Mouse (Mus musculus): ENCODE measurements at regions not wholly inside any gene's neighbourhood (a gene's known extent, or its start where the extent isn't known, plus 50 kb on each side); places are given as distances from the start of the nearest gene placed in this dataset.

DNA sequence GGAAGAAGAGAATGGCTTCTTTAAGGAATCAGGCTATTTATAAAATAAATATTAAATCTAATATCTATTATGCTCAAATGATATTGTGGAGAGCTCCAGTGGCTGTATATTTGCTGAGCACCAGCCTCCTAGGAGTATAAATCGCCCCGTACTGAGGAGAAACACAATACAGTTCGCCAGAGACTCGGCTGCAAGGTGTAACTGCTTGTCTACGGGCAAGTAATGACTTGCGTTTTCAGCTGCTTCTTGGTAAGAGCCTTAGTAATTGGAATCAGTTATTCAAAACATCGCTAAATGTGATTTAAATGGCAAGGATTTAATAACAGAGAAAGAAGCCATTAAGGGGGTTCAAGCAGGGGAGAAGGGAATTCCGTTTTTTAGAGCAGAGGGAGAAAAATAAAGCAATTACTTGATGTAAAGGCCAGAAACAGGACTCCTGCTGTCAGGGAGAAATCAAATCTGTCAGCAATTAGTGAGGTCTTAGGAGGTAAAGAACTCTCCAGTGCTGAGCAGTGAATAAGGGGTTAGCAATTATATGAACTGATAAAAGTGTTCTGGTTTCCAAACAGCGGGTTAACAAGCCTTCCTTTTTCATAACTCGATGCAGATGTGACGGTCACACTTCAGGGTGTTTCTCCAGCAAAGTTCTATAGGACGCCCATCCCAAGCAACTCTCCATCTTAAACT, 72.3 kb upstream of the Rab11fip2 start:
- H3K4me1 ChIP-seq (ENCODE audit: control insufficient read depth, insufficient read depth, low read length) = no peaks in the 10 kb centered on the region
- no peaks in the 10 kb centered on the region for H3K9me3 ChIP-seq (replicated peaks; ENCODE audit: control insufficient read depth, insufficient read depth, low read length, poor library complexity, severe bottlenecking)
- no peak overlapping the region for H3K9ac ChIP-seq (ENCODE audit: low read depth, poor library complexity, severe bottlenecking)
- H3K4me3 ChIP-seq (ENCODE audit: low read depth, low read length) = no peak overlapping the region
- no peak overlapping the region for H3K27ac ChIP-seq (ENCODE audit: insufficient read depth, low read length)
- no peaks in the 10 kb centered on the region for H3K36me3 ChIP-seq (ENCODE audit: control insufficient read depth, insufficient read depth, low read length, poor library complexity, severe bottlenecking)
- H3K27me3 ChIP-seq (ENCODE audit: control insufficient read depth, insufficient read depth, low read length, poor library complexity, severe bottlenecking) = no peaks in the 10 kb centered on the region
- no peak for TF ChIP-seq POLR2A (IDR thresholded peaks at IDR 0.05; ENCODE audit: insufficient read depth, low read length)
- TF ChIP-seq EP300 (IDR thresholded peaks at IDR 0.05; ENCODE audit: insufficient read depth, low read depth, low read length) = no peak
- TF ChIP-seq CTCF (IDR thresholded peaks at IDR 0.05; ENCODE audit: low read depth, low read length) = no peak

DNA sequence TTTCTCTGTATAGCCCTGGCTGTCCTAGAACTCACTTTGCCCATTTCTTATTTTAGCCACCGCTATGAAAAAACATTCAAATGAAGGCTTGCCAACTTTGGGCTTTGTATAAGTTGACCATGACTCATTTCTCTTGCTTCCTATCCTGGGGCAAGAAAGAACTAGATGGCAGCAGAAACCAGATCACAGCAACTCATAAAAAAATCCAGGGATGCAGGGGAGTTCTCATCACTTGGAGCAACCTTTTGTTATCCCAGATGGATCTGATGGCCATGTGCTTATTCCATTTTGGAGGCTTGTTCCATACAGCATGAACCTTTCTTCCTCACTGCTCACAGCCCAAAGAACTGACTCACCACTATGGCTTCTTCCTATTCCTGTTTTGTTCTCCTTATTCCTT, 52.1 kb upstream of the Rab11fip2 start:
- Histone ChIP-seq H3K9ac (ENCODE audit: low read depth, poor library complexity, severe bottlenecking) (no peak overlapping the region), H3K4me3 (ENCODE audit: low read depth, low read length) (no peak overlapping the region), H3K4me1 (ENCODE audit: control insufficient read depth, insufficient read depth, low read length) (no peaks in the 10 kb centered on the region), H3K27ac (ENCODE audit: insufficient read depth, low read length) (no peak overlapping the region), H3K9me3 (replicated peaks; ENCODE audit: control insufficient read depth, insufficient read depth, low read length, poor library complexity, severe bottlenecking) (no peaks in the 10 kb centered on the region), H3K36me3 (ENCODE audit: control insufficient read depth, insufficient read depth, low read length, poor library complexity, severe bottlenecking) (no peaks in the 10 kb centered on the region), H3K27me3 (ENCODE audit: control insufficient read depth, insufficient read depth, low read length, poor library complexity, severe bottlenecking) (no peaks in the 10 kb centered on the region)
- TF ChIP-seq POLR2A (IDR thresholded peaks at IDR 0.05; ENCODE audit: insufficient read depth, low read length) (no peak), EP300 (IDR thresholded peaks at IDR 0.05; ENCODE audit: insufficient read depth, low read depth, low read length) (no peak), CTCF (IDR thresholded peaks at IDR 0.05; ENCODE audit: low read depth, low read length) (no peak)
